Mouse (Mus musculus) limb, embryonic 11.5 days (tissue): ENCODE data around the gene Avil. TPM values are rescaled to one million over a fixed set of nuclear protein-coding genes. Genes with fewer than 3 reads are reported as not detected.
A peak's percentile ranks its signal among the peaks of the same experiment; 100 is the strongest.

Experiments
- ATAC-seq: fragments of 200-750 bp; cut with Nextera tagmentation; 2 replicates; pipeline ENCODE4 v1.8.0; 2017; ENCODE audit warnings: low read depth; ENCODE audit not compliant: insufficient number of reproducible peaks, low FRiP score, low TSS enrichment
- DNase-seq: peaks from one replicate; pipeline ENCODE4 v3.0.0-alpha.2; 2015; ENCODE audit warnings: low spot score
- H3K27ac ChIP-seq: fragments of 300-500 bp; sonication (generic); replicated peaks from 2 replicates; pipeline ENCODE4 v1.5.1; 2014; ENCODE audit warnings: low read depth, mild to moderate bottlenecking, low read length
- H3K27me3 ChIP-seq: fragments of 300-500 bp; sonication (generic); 2 replicates; pipeline ENCODE4 v1.6.1; 2014; ENCODE audit warnings: mild to moderate bottlenecking, low read length, mixed read lengths; ENCODE audit not compliant: control insufficient read depth, insufficient read depth
- H3K36me3 ChIP-seq: fragments of 300-500 bp; sonication (generic); 2 replicates; pipeline ENCODE4 v1.6.1; 2014; ENCODE audit warnings: mild to moderate bottlenecking, low read length, moderate library complexity, mixed read lengths; ENCODE audit not compliant: control insufficient read depth, insufficient read depth
- H3K4me1 ChIP-seq: fragments of 300-500 bp; sonication (generic); 2 replicates; pipeline ENCODE4 v1.6.1; 2014; ENCODE audit warnings: low read length, mixed read lengths; ENCODE audit not compliant: control insufficient read depth, insufficient read depth
- H3K4me2 ChIP-seq: fragments of 300-500 bp; sonication (generic); 2 replicates; pipeline ENCODE4 v1.6.1; 2014; ENCODE audit warnings: low read depth, mild to moderate bottlenecking, moderate library complexity; ENCODE audit not compliant: severe bottlenecking
- H3K4me3 ChIP-seq: fragments of 300-500 bp; sonication (generic); 2 replicates; pipeline ENCODE4 v1.5.1; 2014; ENCODE audit warnings: low read depth, low read length
- H3K9ac ChIP-seq: fragments of 300-500 bp; sonication (generic); 2 replicates; pipeline ENCODE4 v1.6.1; 2014; ENCODE audit warnings: mild to moderate bottlenecking, low read length
- H3K9me3 ChIP-seq: fragments of 300-500 bp; sonication (generic); 2 replicates; pipeline ENCODE4 v1.6.1; 2016; ENCODE audit warnings: low read length; ENCODE audit not compliant: control insufficient read depth
- WGBS: fragments of 180-500 bp; shearing (Covaris S2); extraction: QIAGEN DNeasy Blood & Tissue Kit; methylation state at CpG from one replicate; pipeline ENCODE4 v1.1.7; 2014; 5-methylcytosine and 5-hydroxymethylcytosine counted together
- polyA plus RNA-seq: library from polyadenylated mRNA; unstranded; fragments of >200 nt; fragmentation: Nextera tagmentation; extraction: Ambion mirVana; gene quantifications from 2 replicates; pipeline ENCODE4 v1.2.1, GENCODE M21; 2014

Gene Avil
- polyA plus RNA-seq, 1 experiment from 2014 or later: 0.07 TPM

DNA sequence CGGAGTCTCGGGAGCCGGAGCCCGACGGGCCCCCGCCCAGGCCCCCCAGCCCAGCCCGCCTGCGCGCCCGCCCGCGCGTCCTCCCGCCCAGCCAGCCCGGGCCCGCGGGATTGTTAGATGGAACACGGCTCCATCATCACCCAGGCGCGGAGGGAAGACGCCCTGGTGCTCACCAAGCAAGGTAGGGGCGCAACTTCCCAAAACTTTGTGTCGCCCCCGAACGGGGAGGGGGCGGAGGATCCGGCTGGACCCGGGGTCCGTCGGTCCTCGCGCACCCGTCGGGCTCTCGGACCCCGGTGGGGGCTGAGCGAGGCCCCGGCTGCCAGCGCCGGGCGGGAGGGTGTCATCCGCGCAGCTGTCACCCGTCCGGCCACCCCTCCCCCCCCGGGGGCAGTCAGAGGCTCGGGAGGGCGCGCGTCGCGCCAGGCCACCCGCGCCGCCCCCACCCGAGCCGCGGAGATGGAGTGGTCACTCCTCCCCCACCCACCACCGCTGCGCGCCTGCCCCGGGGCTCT, 21.3 kb upstream of the Avil start:
- peak overlapping the region; percentile 95 for H3K9ac ChIP-seq
- peak overlapping the region; percentile 99 for H3K27ac ChIP-seq
- WGBS: 1% methylated on average over 31 of the region's 62 CpGs
- H3K36me3 ChIP-seq: no peaks in the 10 kb centered on the region
- H3K4me2 ChIP-seq: peak overlapping the region; percentile 84
- peak; percentile 55 for DNase-seq
- H3K9me3 ChIP-seq: no peaks in the 10 kb centered on the region
- H3K27me3 ChIP-seq: no peaks in the 10 kb centered on the region
- ATAC-seq: 0 out of 2 replicates have a peak, but pooled peaks have one; percentile 18
- H3K4me3 ChIP-seq: peak overlapping the region; percentile 100
- peaks cover 40% of the 10 kb centered on the region for H3K4me1 ChIP-seq

- no peaks in the 10 kb centered on the region for H3K36me3 ChIP-seq
- H3K9ac ChIP-seq: peak overlapping the region; percentile 95
- peak overlapping the region; percentile 100 for H3K4me3 ChIP-seq
- H3K4me1 ChIP-seq: peaks cover 41% of the 10 kb centered on the region
- no peaks in the 10 kb centered on the region for H3K9me3 ChIP-seq
- WGBS: under 1% methylated on average over 46 of the region's 57 CpGs
- DNase-seq: peak; percentile 69
- ATAC-seq: no peak
- no peaks in the 10 kb centered on the region for H3K27me3 ChIP-seq
- H3K4me2 ChIP-seq: peak overlapping the region; percentile 84
- peak overlapping the region; percentile 99 for H3K27ac ChIP-seq
Measured at GRCm38 (mm10) chr10:126979636-126980151, 20.8 kb upstream of the Avil start.

GRCm38 (mm10) chr10:126980221-126980932, 20.1 kb upstream of the Avil start:
- ATAC-seq: no peak
- Histone ChIP-seq H3K4me1 (peaks cover 41% of the 10 kb centered on the region), H3K27ac (peak overlapping the region; percentile 99), H3K36me3 (no peaks in the 10 kb centered on the region), H3K4me2 (peak overlapping the region; percentile 84), H3K9ac (peak overlapping the region; percentile 95), H3K9me3 (no peaks in the 10 kb centered on the region), H3K4me3 (peak overlapping the region; percentile 100), H3K27me3 (no peaks in the 10 kb centered on the region)
- DNase-seq: peak; percentile 67
- WGBS: 2% methylated on average over 16 of the region's 16 CpGs

DNA sequence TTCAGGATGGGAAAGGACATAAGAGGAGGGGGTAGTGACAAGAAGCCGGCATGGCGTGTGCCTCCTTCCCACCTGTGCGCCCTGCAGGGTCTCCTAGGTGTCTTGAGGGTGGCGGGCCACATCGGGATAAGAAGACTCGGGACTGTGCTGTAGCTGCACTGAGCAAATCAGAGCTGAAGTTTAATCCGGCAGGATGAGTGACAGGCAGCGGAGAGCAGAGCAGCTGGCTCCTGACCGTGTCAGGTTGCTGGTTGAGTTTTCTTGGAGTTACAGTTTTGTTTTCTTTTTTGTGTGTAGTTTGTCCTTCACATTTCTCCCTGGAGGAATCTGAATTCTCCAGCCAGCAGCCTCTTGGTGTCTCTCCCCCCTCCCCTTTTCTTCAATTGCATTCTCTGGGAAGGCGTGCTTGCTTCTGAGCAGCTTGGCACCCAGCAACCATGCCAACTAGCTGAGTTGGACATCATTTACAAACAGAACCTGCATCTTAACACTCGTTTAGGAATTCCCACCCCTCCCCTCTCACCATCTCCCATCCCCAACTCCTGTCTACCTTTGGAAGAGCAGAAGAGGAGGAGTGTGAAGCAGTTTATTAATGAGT, 19.5 kb upstream of the Avil start:
- no peaks in the 10 kb centered on the region for H3K9me3 ChIP-seq
- no peaks in the 10 kb centered on the region for H3K36me3 ChIP-seq
- no peak for ATAC-seq
- peak overlapping the region; percentile 100 for H3K4me3 ChIP-seq
- no peak overlapping the region; the same call in 1 of the 2 replicates for H3K27ac ChIP-seq
- WGBS: 17% methylated on average over 11 of the region's 11 CpGs
- no peak for DNase-seq
- H3K4me1 ChIP-seq: peaks cover 41% of the 10 kb centered on the region
- H3K27me3 ChIP-seq: no peaks in the 10 kb centered on the region
- peak overlapping the region; percentile 95 for H3K9ac ChIP-seq
- peak overlapping the region; percentile 84 for H3K4me2 ChIP-seq

GRCm38 (mm10) chr10:126981746-126982145, 18.8 kb upstream of the Avil start:
- Histone ChIP-seq H3K4me1 (peaks cover 47% of the 10 kb centered on the region), H3K36me3 (no peaks in the 10 kb centered on the region), H3K4me3 (no peak overlapping the region; the same call in 1 of the 2 replicates), H3K27me3 (no peaks in the 10 kb centered on the region), H3K27ac (no peak overlapping the region), H3K9me3 (no peaks in the 10 kb centered on the region), H3K4me2 (peak overlapping the region; percentile 84; the same call in 1 of the 2 replicates), H3K9ac (no peak overlapping the region)
- ATAC-seq (no peak), DNase-seq (no peak)
- WGBS: 65% methylated on average over 3 of the region's 3 CpGs

- H3K27me3 ChIP-seq: no peaks in the 10 kb centered on the region
- H3K9me3 ChIP-seq: no peaks in the 10 kb centered on the region
- WGBS: 43% methylated on average over 14 of the region's 14 CpGs
- H3K4me1 ChIP-seq: peaks cover 54% of the 10 kb centered on the region
- H3K36me3 ChIP-seq: no peaks in the 10 kb centered on the region
- H3K27ac ChIP-seq: no peak overlapping the region
- peak overlapping the region; percentile 3; the same call in 1 of the 2 replicates for H3K9ac ChIP-seq
- no peak for DNase-seq
- no peak for ATAC-seq
- H3K4me2 ChIP-seq: no peak overlapping the region
- no peak overlapping the region for H3K4me3 ChIP-seq
Measured at GRCm38 (mm10) chr10:126983193-126983725, 17.2 kb upstream of the Avil start.

GRCm38 (mm10) chr10:126984189-126985004, 16.1 kb upstream of the Avil start:
- ATAC-seq (no peak), DNase-seq (no peak)
- no peaks in the 10 kb centered on the region for H3K27me3 ChIP-seq
- H3K36me3 ChIP-seq: no peaks in the 10 kb centered on the region
- no peaks in the 10 kb centered on the region for H3K9me3 ChIP-seq
- H3K4me1 ChIP-seq: peaks cover 54% of the 10 kb centered on the region
- no peak overlapping the region for H3K4me3 ChIP-seq
- no peak overlapping the region for H3K9ac ChIP-seq
- WGBS: 73% methylated on average over 5 of the region's 5 CpGs
- no peak overlapping the region for H3K4me2 ChIP-seq
- no peak overlapping the region for H3K27ac ChIP-seq

- 85% methylated on average over 4 of the region's 4 CpGs for WGBS
- Histone ChIP-seq H3K4me1 (peaks cover 54% of the 10 kb centered on the region), H3K27ac (no peak overlapping the region), H3K27me3 (no peaks in the 10 kb centered on the region), H3K36me3 (no peaks in the 10 kb centered on the region), H3K4me2 (no peak overlapping the region), H3K9ac (no peak overlapping the region), H3K9me3 (no peaks in the 10 kb centered on the region), H3K4me3 (no peak overlapping the region)
- DNase-seq (no peak), ATAC-seq (no peak)
Measured at GRCm38 (mm10) chr10:126985127-126985526, 15.4 kb upstream of the Avil start.
